Mouse (Mus musculus) MEL (cell line): ENCODE results near the gene Wfdc9. TPM values are rescaled to one million over a fixed set of nuclear protein-coding genes. Genes with fewer than 3 reads are reported as not detected.

Experiments
- DNase-seq: peaks from one replicate; pipeline ENCODE4 v3.0.0; 2011; ENCODE audit warnings: low read depth, low spot score
- H3K27ac ChIP-seq: 2 replicates; pipeline ENCODE4 v1.5.1; 2012; ENCODE audit warnings: low read depth, mild to moderate bottlenecking, control low read depth, low read length, moderate library complexity; ENCODE audit not compliant: control insufficient read depth
- H3K27me3 ChIP-seq, 2 experiments: fragments of 150-350 bp in 1 of 2; sonication (generic) in 1 of 2; 2 replicates each; pipeline ENCODE4 v1.6.1; 2012; ENCODE audit warnings: low read length in 2 of 2, mild to moderate bottlenecking in 2 of 2, improper control_type of control experiment in 1 of 2, moderate library complexity in 1 of 2; ENCODE audit not compliant: insufficient read depth in 2 of 2, control insufficient read depth in 1 of 2
- H3K36me3 ChIP-seq, 2 experiments: 2 replicates each; pipeline ENCODE4 v1.6.1; 2012 to 2014; ENCODE audit warnings: low read length in 2 of 2, improper control_type of control experiment in 1 of 2, inconsistent platforms in 1 of 2, mild to moderate bottlenecking in 1 of 2; ENCODE audit not compliant: insufficient read depth in 2 of 2, control insufficient read depth in 1 of 2
- H3K4me1 ChIP-seq, 2 experiments: fragments of 150-350 bp in 1 of 2; sonication (generic) in 1 of 2; 2 replicates each; pipeline ENCODE4 v1.6.1; 2012; ENCODE audit warnings: low read length in 2 of 2, improper control_type of control experiment in 1 of 2, mild to moderate bottlenecking in 1 of 2; ENCODE audit not compliant: insufficient read depth in 2 of 2, control insufficient read depth in 1 of 2
- H3K4me3 ChIP-seq, 2 experiments: fragments of 150-350 bp in 1 of 2; sonication (generic) in 1 of 2; 2 replicates each; pipeline ENCODE4 v1.5.1; 2012; ENCODE audit warnings: low read depth in 2 of 2, low read length in 2 of 2, mild to moderate bottlenecking in 2 of 2, moderate library complexity in 2 of 2, control low read depth in 1 of 2, improper control_type of control experiment in 1 of 2; ENCODE audit not compliant: control insufficient read depth in 1 of 2, insufficient read depth in 1 of 2
- H3K79me2 ChIP-seq: 2 replicates; pipeline ENCODE4 v1.6.1; 2012; ENCODE audit warnings: mild to moderate bottlenecking, low read length, moderate library complexity; ENCODE audit not compliant: control insufficient read depth, poor library complexity, insufficient read depth
- H3K9ac ChIP-seq: 2 replicates; pipeline ENCODE4 v1.6.1; 2012; ENCODE audit warnings: low read depth, mild to moderate bottlenecking, control low read depth, low read length, moderate library complexity; ENCODE audit not compliant: control insufficient read depth, poor library complexity, severe bottlenecking
- H3K9me3 ChIP-seq: fragments of 150-350 bp; sonication (generic); replicated peaks from 2 replicates; pipeline ENCODE4 v1.6.1; 2012; ENCODE audit warnings: mild to moderate bottlenecking, low read length, improper control_type of control experiment, moderate library complexity; ENCODE audit not compliant: insufficient read depth
- BHLHE40 ChIP-seq: IDR thresholded peaks from 2 replicates; pipeline ENCODE4 v1.6.1; 2012; ENCODE audit warnings: low read depth, mild to moderate bottlenecking, inconsistent platforms, low read length, improper control_type of control experiment, borderline replicate concordance
- CHD1 ChIP-seq: IDR thresholded peaks from 2 replicates; pipeline ENCODE4 v1.6.1; 2012; ENCODE audit warnings: low read depth, mild to moderate bottlenecking, inconsistent platforms, low read length, improper control_type of control experiment
- CTCF ChIP-seq, 3 experiments: IDR thresholded peaks in 2 of 3; conservative IDR thresholded peaks in 1 of 3; 2 replicates each; pipeline ENCODE4 v1.5.1; 2011 to 2012; ENCODE audit warnings: low read length in 3 of 3, low read depth in 2 of 3, mild to moderate bottlenecking in 2 of 3, improper control_type of control experiment in 1 of 3, inconsistent platforms in 1 of 3, mixed read lengths in 1 of 3, moderate library complexity in 1 of 3; ENCODE audit not compliant: control insufficient read depth in 1 of 3, insufficient read depth in 1 of 3, poor library complexity in 1 of 3, severe bottlenecking in 1 of 3
- ELF1 ChIP-seq: IDR thresholded peaks from 2 replicates; pipeline ENCODE4 v1.6.1; 2014; ENCODE audit warnings: low read depth, mild to moderate bottlenecking, inconsistent platforms, low read length, improper control_type of control experiment, moderate library complexity
- EP300 ChIP-seq, 2 experiments: IDR thresholded peaks; 2 replicates each; pipeline ENCODE4 v1.6.1; 2011; ENCODE audit warnings: improper control_type of control experiment in 2 of 2, low read length in 2 of 2, low read depth in 1 of 2, mild to moderate bottlenecking in 1 of 2
- ETS1 ChIP-seq: IDR thresholded peaks from 2 replicates; pipeline ENCODE4 v1.6.1; 2012; ENCODE audit warnings: low read depth, mild to moderate bottlenecking, inconsistent platforms, low read length, improper control_type of control experiment, moderate library complexity
- GABPA ChIP-seq: IDR thresholded peaks from 2 replicates; pipeline ENCODE4 v1.6.1; 2012; ENCODE audit warnings: low read depth, mild to moderate bottlenecking, inconsistent platforms, low read length, improper control_type of control experiment, moderate library complexity
- HCFC1 ChIP-seq: IDR thresholded peaks from 2 replicates; pipeline ENCODE4 v1.6.1; 2012; ENCODE audit warnings: low read depth, mild to moderate bottlenecking, inconsistent platforms, low read length, improper control_type of control experiment, moderate library complexity
- JUND ChIP-seq: IDR thresholded peaks from 2 replicates; pipeline ENCODE4 v1.6.1; 2011; ENCODE audit warnings: low read depth, mild to moderate bottlenecking, improper control_type of control experiment, low read length
- KAT2A ChIP-seq: conservative IDR thresholded peaks from 2 replicates; pipeline ENCODE4 v1.6.1; 2012; ENCODE audit warnings: low read depth, low read length, improper control_type of control experiment, inconsistent platforms
- MAFK ChIP-seq: IDR thresholded peaks from 2 replicates; pipeline ENCODE4 v1.6.1; 2011; ENCODE audit warnings: low read depth, mild to moderate bottlenecking, low read length, improper control_type of control experiment, borderline replicate concordance
- NELFE ChIP-seq: IDR thresholded peaks from 2 replicates; pipeline ENCODE4 v1.6.1; 2011; ENCODE audit warnings: low read depth, low read length, improper control_type of control experiment
- POLR2A ChIP-seq, 2 experiments: IDR thresholded peaks; 2 replicates each; pipeline ENCODE4 v1.6.1; 2011 to 2012; ENCODE audit warnings: low read length in 2 of 2, mild to moderate bottlenecking in 2 of 2, control low read depth in 1 of 2, improper control_type of control experiment in 1 of 2, low read depth in 1 of 2, moderate library complexity in 1 of 2; ENCODE audit not compliant: control insufficient read depth in 1 of 2, insufficient read depth in 1 of 2, poor library complexity in 1 of 2
- RAD21 ChIP-seq: IDR thresholded peaks from 2 replicates; pipeline ENCODE4 v1.6.1; 2011; ENCODE audit warnings: mild to moderate bottlenecking, low read depth, low read length, improper control_type of control experiment
- SIN3A ChIP-seq: IDR thresholded peaks from 2 replicates; pipeline ENCODE4 v1.6.1; 2012; ENCODE audit warnings: low read length, improper control_type of control experiment, inconsistent platforms
- TBP ChIP-seq: IDR thresholded peaks from 2 replicates; pipeline ENCODE4 v1.8.0; 2011; ENCODE audit warnings: low read depth, low read length, improper control_type of control experiment
- TCF12 ChIP-seq: IDR thresholded peaks from 2 replicates; pipeline ENCODE4 v1.6.1; 2014; ENCODE audit warnings: low read depth, mild to moderate bottlenecking, inconsistent platforms, low read length, improper control_type of control experiment, moderate library complexity
- ZC3H11A ChIP-seq: IDR thresholded peaks from 2 replicates; pipeline ENCODE4 v1.6.1; 2012; ENCODE audit warnings: low read depth, mild to moderate bottlenecking, inconsistent platforms, low read length, improper control_type of control experiment
- ZMIZ1 ChIP-seq: IDR thresholded peaks from 2 replicates; pipeline ENCODE4 v1.6.1; 2012; ENCODE audit warnings: low read depth, mild to moderate bottlenecking, inconsistent platforms, low read length, improper control_type of control experiment, moderate library complexity
- ZNF384 ChIP-seq: IDR thresholded peaks from 2 replicates; pipeline ENCODE4 v1.6.1; 2012; ENCODE audit warnings: low read depth, mild to moderate bottlenecking, inconsistent platforms, low read length, improper control_type of control experiment
- polyA plus RNA-seq, 2 experiments: library from polyadenylated mRNA; stranded (reverse) in 1 of 2; unstranded in 1 of 2; fragments of >175 nt in 1 of 2; fragments of >200 nt in 1 of 2; gene quantifications; 2 replicates each; pipeline versions ENCODE4 v1.2.1 to v1.2.4; 2012; ENCODE audit warnings: low replicate concordance in 2 of 2, low read depth in 1 of 2; ENCODE audit not compliant: insufficient read length in 2 of 2, insufficient read depth in 1 of 2, missing spikeins in 1 of 2
- total RNA-seq: library from RNA; depleted of rRNA; stranded (reverse); fragments of 300-350 nt; gene quantifications from 2 replicates; pipeline ENCODE4 v1.2.3, GENCODE M21; 2012

Gene Wfdc9
- total and polyA plus RNA-seq, 3 experiments, result not detected

DNA sequence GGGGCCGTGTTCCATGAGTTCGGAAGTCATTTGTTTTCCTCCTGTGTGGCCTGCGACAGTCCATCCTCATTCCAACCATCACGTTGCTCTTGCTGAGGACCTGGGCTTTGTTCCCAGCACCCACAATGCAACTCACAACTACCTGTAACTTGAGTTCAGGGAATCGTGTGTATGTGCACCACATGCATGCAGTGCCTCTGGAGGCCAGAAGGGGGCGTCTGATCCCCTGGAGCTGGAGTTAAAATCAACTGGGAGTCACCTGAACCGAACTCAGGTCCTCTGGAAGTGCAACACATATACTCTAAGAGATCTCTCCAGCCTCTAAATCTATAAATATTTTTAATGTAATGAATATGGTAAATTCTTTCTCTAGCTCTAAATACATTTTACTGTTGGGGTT is 19.7 kb upstream of the Wfdc9 start:
- TF ChIP-seq CTCF (IDR thresholded peaks at IDR 0.05 in 2 of 3, conservative IDR thresholded peaks at IDR 0.05 in 1 of 3; ENCODE audit: control insufficient read depth in 1 of 3, insufficient read depth in 1 of 3, low read depth in 2 of 3, low read length in 3 of 3, poor library complexity in 1 of 3, severe bottlenecking in 1 of 3) (peak; percentile 55 to 63 (median 62)), MAFK (no peak), EP300 (IDR thresholded peaks at IDR 0.05; ENCODE audit: low read depth in 1 of 2, low read length in 2 of 2) (peak in 1 of 2 experiments; percentile 21; a peak in 1 of 4 replicates), ELF1 (no peak), NELFE (no peak), TBP (no peak), RAD21 (no peak), TCF12 (0 out of 2 replicates have a peak, but pooled peaks have one; percentile 23), HCFC1 (no peak)
- peak; percentile 14 for DNase-seq
- H3K36me3 ChIP-seq, result peaks cover 0 to 18% of the 10 kb centered on the region in 2 experiments; a peak in 2 of 4 replicates
- no peak overlapping the region for H3K27ac ChIP-seq
- H3K4me1 ChIP-seq, result peaks cover 20% of the 10 kb centered on the region in 2 experiments
- H3K79me2 ChIP-seq, result no peaks in the 10 kb centered on the region; the same call in 1 of the 2 replicates
- no peaks in the 10 kb centered on the region for H3K9me3 ChIP-seq
- H3K4me3 ChIP-seq, result no peak overlapping the region
- H3K9ac ChIP-seq, result no peak overlapping the region
- no peaks in the 10 kb centered on the region; a peak in 1 of 4 replicates for H3K27me3 ChIP-seq

- H3K4me1 ChIP-seq, result peaks cover 24 to 28% of the 10 kb centered on the region in 2 experiments
- H3K4me3 ChIP-seq, result no peak within 1 kb of the TSS
- no peak within 1 kb of the TSS for H3K27ac ChIP-seq
- H3K9ac ChIP-seq, result no peak within 1 kb of the TSS
- peaks cover 0 to 22% of the 10 kb centered on the region in 2 experiments; a peak in 2 of 4 replicates for H3K36me3 ChIP-seq
- H3K9me3 ChIP-seq, result no peaks in the 10 kb centered on the region
- no peaks in the 10 kb centered on the region for H3K79me2 ChIP-seq
- no peak for DNase-seq
- TF ChIP-seq POLR2A (IDR thresholded peaks at IDR 0.05; ENCODE audit: control insufficient read depth in 1 of 2, insufficient read depth in 1 of 2, low read depth in 1 of 2, low read length in 2 of 2, poor library complexity in 1 of 2) (no peak), ZC3H11A (no peak), ETS1 (no peak), GABPA (no peak), BHLHE40 (no peak), CHD1 (no peak), KAT2A (no peak), ZMIZ1 (no peak), ZNF384 (no peak), JUND (no peak), SIN3A (no peak)
- no peaks in the 10 kb centered on the region; a peak in 1 of 4 replicates for H3K27me3 ChIP-seq
Observed at GRCm38 (mm10) chr2:164673987-164674386, 17.6 kb upstream of the Wfdc9 start, which contains the start of gene Wfdc11. Gene Wfdc11, minus strand, starts transcription at chr2:164674087.
